Mouse (Mus musculus): ENCODE results near the gene 6330409D20Rik. TPM values are rescaled to one million over a fixed set of nuclear protein-coding genes. Genes with fewer than 3 reads are reported as not detected.

6330409D20Rik gene
- total RNA-seq, 2 experiments from 2014 or later: not detected

GRCm38 (mm10) chr2:32757056-32757845 is 16.4 kb upstream of the 6330409D20Rik start, which contains the start of gene Tor2a:
TSS of gene Tor2a (plus strand) at chr2:32757234.
- peak; percentile 93 to 96 for DNase-seq (ENCODE audit: low spot score in 2 of 2)

DNA sequence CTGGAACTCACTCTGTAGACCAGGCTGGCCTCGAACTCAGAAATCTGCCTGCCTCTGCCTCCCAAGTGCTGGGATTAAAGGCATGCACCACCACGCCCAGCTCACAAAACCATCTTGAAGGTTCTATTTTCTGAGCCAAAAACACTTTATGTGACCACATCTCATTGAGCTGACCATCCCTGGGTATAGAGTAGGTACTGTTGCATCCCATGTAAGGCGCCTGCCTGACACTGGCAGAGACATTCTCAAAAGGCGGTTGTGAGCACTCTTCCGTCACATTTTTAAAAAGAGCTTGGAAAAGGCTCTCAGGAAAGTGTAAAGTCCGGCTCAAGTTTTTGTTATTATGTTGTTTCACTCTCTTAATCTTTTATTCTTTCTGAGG is 15.8 kb upstream of the 6330409D20Rik start:
- DNase-seq (ENCODE audit: low spot score in 2 of 2): no peak

- no peak for DNase-seq (ENCODE audit: low spot score in 2 of 2)
These were observed 11.4 kb upstream of the 6330409D20Rik start for GRCm38 (mm10) chr2:32752181-32752580.

DNA sequence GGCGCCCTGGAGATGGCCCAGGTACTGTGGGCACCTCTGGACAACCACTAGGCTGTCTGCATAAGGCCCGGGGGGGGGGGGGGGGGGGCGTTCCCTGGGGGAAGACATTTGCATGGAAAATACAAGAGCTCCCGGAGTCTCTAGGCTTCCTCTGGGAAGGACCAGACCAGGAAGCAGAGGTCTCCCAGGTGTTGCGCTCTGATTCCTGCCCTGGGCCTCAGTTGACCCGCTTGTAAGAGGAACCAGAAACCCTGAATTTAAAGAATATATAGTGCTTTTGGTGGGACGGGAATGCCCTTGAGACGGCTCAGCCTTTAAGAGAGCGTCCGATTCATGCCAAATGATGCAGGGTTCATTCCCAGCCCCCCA is 10.8 kb upstream of the 6330409D20Rik start:
- DNase-seq (ENCODE audit: low spot score in 2 of 2): no peak

GRCm38 (mm10) chr2:32750887-32751664 is 10.3 kb upstream of the 6330409D20Rik start:
- peak; percentile 57 to 60 for DNase-seq (ENCODE audit: low spot score in 2 of 2)

- DNase-seq (ENCODE audit: low spot score in 2 of 2): no peak
These were observed 9.4 kb upstream of the 6330409D20Rik start for GRCm38 (mm10) chr2:32750199-32750598.

DNA sequence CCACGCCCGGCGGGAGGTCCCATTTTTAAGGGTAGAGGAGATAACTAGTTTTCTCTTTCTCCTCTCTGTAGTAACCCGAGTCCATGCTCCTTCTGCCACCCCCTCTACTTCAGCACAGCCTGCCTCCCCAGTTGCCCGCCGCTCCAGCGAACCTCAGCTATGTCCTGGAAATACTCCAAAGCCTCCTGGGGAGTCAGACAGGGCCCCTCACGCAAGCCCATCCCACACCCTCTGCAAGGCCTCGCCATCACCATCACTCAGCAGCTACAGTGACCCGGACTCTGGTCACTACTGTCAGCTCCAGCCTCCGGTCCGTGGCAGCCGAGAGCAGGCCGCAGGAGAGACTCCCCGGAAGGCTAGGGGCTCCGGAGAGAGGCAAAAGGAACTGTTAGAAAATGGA is 8.3 kb upstream of the 6330409D20Rik start:
- DNase-seq (ENCODE audit: low spot score in 2 of 2): no peak

DNA sequence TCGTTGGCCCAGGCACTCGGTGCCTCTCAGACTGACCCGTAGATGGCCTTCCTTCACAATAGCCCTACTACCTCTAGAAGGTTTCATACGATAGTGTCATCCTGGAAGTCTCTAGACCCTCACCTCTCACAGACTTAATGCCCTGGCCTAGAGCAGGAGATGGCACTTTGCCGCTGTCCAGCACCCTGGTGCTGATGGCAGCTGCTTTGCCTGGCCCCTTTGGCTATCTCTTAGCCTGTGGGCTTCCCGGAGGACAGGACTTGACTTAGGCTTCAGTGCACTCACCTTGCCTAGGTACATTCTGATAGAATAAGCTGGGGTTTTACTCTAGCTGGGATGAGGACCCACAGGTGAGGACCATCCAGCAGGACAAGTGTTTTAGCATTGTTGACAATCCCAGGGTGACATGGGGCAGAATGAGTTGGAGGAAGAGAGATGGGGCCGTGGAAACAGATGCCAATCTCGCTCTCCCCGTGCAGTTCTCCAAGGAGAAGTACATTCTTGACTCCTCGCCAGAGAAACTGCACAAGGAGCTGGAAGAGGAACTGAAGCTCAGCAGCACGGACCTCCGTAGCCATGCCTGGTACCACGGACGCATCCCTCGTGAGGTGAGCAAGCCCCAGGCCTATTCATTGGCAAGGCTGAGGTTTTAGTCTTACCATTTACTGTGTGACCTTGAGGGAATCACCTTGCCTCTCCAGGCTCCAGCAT is 3.6 kb upstream of the 6330409D20Rik start:
- DNase-seq (ENCODE audit: low spot score in 2 of 2): no peak

GRCm38 (mm10) chr2:32742173-32742531 is 1.3 kb upstream of the 6330409D20Rik start:
- no peak for DNase-seq (ENCODE audit: low spot score in 2 of 2)

GRCm38 (mm10) chr2:32741273-32742172 is 707 bp upstream of the 6330409D20Rik start:
- DNase-seq (ENCODE audit: low spot score in 2 of 2): peak in 1 of 2 experiments; percentile 61

DNA sequence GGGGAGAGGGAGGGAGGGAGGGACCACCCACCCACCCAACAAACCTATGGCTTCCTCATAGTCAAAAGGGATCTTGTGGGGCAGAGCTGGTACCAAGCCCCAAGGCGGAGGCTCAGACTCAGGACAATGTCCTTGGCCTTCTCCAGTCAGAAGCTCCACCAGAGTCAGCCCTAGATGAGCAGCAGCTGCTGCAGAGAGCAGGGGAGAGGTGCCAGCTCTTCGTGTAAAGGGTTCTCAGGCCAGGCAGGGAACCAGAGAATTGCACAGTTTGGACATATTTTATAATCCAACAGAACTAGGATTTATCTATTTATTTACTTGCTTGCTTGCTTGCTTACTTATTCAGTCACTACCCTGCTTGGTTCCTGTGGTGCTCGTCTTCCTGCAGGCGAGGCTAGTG is 1.5 kb downstream of the 6330409D20Rik start:
- no peak for DNase-seq (ENCODE audit: low spot score in 2 of 2)

DNA sequence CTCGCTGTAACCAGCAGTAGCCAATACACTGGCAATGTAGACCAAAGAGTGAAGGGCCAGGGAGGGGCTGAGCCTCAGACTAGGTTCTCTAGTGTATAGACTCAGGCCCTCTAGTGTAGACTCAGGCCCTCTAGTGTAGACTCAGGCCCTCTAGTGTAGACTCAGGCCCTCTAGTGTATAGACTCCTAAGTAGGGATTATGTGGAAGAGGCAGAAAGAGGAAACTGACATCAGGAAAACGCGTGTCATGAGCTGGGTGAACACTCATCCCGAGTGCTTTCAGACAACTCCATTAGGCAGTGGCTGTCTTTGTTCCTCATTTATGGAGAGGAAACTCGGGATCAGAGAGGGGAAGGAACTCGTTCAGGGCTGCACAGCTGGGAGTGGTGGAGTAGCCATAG is 3.8 kb downstream of the 6330409D20Rik start:
- no peak for DNase-seq (ENCODE audit: low spot score in 2 of 2)

GRCm38 (mm10) chr2:32736306-32736829 is 4.4 kb downstream of the 6330409D20Rik start:
- no peak for DNase-seq (ENCODE audit: low spot score in 2 of 2)

GRCm38 (mm10) chr2:32734933-32735332 is 5.9 kb downstream of the 6330409D20Rik start:
- no peak for DNase-seq (ENCODE audit: low spot score in 2 of 2)

DNA sequence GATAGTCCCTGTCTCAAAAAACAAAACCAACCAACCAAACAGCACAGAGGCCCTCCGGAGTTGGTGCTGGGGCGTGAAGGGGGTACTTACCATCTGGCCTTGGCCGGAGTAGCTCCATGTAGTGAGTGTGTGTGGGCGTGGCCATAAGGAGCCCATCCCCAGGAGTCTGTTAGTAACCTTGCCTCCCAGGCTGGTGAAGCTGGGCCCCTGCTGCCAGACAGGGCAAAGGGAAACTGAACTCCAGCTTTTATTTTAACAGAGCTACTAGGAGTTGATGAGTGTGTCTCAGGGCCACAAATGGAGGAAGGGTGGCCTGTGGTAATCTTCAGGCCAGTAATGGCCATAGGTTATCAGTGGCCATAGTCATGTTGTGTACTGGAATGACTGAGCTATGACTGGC is 6.3 kb downstream of the 6330409D20Rik start:
- no peak for DNase-seq (ENCODE audit: low spot score in 2 of 2)

GRCm38 (mm10) chr2:32732695-32733094 is 8.1 kb downstream of the 6330409D20Rik start:
- no peak for DNase-seq (ENCODE audit: low spot score in 2 of 2)

DNA sequence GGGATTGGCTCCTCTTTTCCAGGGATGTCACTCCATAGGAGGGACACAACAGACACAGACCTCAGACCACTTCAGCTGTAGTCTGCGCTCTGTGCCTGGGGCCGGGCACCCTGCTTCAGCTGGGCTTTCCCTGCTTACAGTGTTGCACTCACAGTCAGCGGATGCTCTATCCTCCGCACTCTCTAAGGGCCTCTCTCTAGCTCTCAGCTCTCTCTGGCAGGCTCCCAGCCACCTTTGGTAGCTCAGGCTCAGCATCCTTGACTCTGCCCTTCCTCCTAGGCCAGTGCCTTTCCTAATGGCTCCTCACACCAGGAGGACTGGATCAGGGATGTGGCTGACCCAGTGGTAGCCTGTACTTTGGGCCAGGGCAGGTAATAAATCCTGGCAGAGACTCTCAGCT is 8.9 kb downstream of the 6330409D20Rik start:
- DNase-seq (ENCODE audit: low spot score in 2 of 2): no peak

GRCm38 (mm10) chr2:32730854-32731253 is 10.0 kb downstream of the 6330409D20Rik start:
- no peak for DNase-seq (ENCODE audit: low spot score in 2 of 2)

DNA sequence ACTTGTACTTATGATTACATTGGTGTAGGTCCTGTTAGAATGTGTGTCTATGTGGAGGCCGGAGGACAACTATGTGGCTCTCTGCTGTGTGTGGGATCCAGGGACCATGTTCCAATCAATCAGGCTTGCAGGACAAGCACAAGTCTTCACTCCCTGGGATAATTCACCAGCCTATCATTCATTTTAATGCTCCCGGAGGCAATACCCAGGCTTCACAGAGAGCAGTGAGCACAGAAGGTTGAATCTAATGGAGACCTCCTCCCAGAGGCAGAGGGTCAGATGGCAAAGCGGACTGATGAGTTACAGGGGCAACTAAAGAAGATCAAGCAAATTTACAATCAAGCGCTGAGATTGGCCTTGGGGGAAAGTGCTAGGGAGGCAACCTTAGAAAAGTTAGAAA is 11.3 kb downstream of the 6330409D20Rik start:
- no peak for DNase-seq (ENCODE audit: low spot score in 2 of 2)

- no peak for DNase-seq (ENCODE audit: low spot score in 2 of 2)
These were observed 12.4 kb downstream of the 6330409D20Rik start for GRCm38 (mm10) chr2:32728463-32728862.

Data from adrenal gland, adult 18-20 months (tissue).